Mouse (Mus musculus): ENCODE data around the gene Iqsec3.

- TF ChIP-seq CTCF (IDR thresholded peaks at IDR 0.05; ENCODE audit: extremely low read depth, insufficient read length, insufficient replicate concordance, low read depth, low read length) = no peak
- no peak for TF ChIP-seq POLR2A (IDR thresholded peaks at IDR 0.05; ENCODE audit: low read depth, low read length)
These were observed 20.8 kb upstream of the Iqsec3 start for GRCm38 (mm10) chr6:121494319-121494718.

Measured in small intestine, adult 2 months (tissue).